Mouse (Mus musculus) embryonic fibroblast, embryonic 13.5 days (primary cell): ENCODE measurements around the gene Mansc1.

Source experiments
- CTCF ChIP-seq: IDR thresholded peaks from 2 replicates; pipeline ENCODE4 v1.5.1; 2011; ENCODE audit warnings: mild to moderate bottlenecking, control low read depth, low read length, moderate library complexity, borderline replicate concordance; ENCODE audit not compliant: insufficient read depth
- POLR2A ChIP-seq: IDR thresholded peaks from 2 replicates; pipeline ENCODE4 v1.6.1; 2011; ENCODE audit warnings: low read depth, mild to moderate bottlenecking, control low read depth, low read length, moderate library complexity

- TF ChIP-seq POLR2A: no peak
- TF ChIP-seq CTCF: no peak
Measured at GRCm38 (mm10) chr6:134601130-134601529, 31.2 kb downstream of the Mansc1 start.
